Mouse (Mus musculus) monocyte, adult 5-6 weeks (primary cell): ENCODE results near the gene D10Jhu81e. TPM values are rescaled to one million over a fixed set of nuclear protein-coding genes. Genes with fewer than 3 reads are reported as not detected.
"Not testable (repeated sequence)": the region's sequence is repeated elsewhere in the genome, so short reads cannot be mapped to it uniquely, and the experiment has no call there.

Source experiments
- ATAC-seq: fragments of 153-309, 156-312 bp; replicated peaks from 2 replicates; pipeline ENCODE4 v1.8.0; 2017; ENCODE audit warnings: mild to moderate bottlenecking; ENCODE audit not compliant: low TSS enrichment, insufficient number of reproducible peaks, severe bottlenecking, poor library complexity, low FRiP score
- total RNA-seq: library from RNA; stranded (forward); fragments of 200-1000, 200-491, 200-594 nt; gene quantifications from 3 replicates; pipeline ENCODE4 v1.2.3, GENCODE M21; 2017

Gene D10Jhu81e
- total RNA-seq, 1 experiment from 2014 or later = 29.0 TPM

- no peak for ATAC-seq
These were observed 30.6 kb downstream of the D10Jhu81e start for GRCm38 (mm10) chr10:78138812-78139523.

- no peak for ATAC-seq
These were observed 32.4 kb downstream of the D10Jhu81e start for GRCm38 (mm10) chr10:78137191-78137590.

GRCm38 (mm10) chr10:78135947-78136346 is 33.6 kb downstream of the D10Jhu81e start:
- no peak for ATAC-seq

- peak; percentile 70 for ATAC-seq
These were observed 34.4 kb downstream of the D10Jhu81e start for GRCm38 (mm10) chr10:78134975-78135798.

GRCm38 (mm10) chr10:78134400-78134799 is 35.2 kb downstream of the D10Jhu81e start:
- ATAC-seq = no peak; the same call in 1 of the 2 replicates

- ATAC-seq = no peak
These were observed 39.6 kb downstream of the D10Jhu81e start for GRCm38 (mm10) chr10:78129998-78130397.

- no peak for ATAC-seq
These were observed 40.2 kb downstream of the D10Jhu81e start for GRCm38 (mm10) chr10:78129423-78129822.

- ATAC-seq = no peak
These were observed 40.9 kb downstream of the D10Jhu81e start for GRCm38 (mm10) chr10:78128647-78129046.

GRCm38 (mm10) chr10:78127931-78128330 is 41.7 kb downstream of the D10Jhu81e start:
- ATAC-seq = no peak

GRCm38 (mm10) chr10:78127046-78127870 is 42.3 kb downstream of the D10Jhu81e start:
- ATAC-seq = no peak

- ATAC-seq = no peak
These were observed 43.3 kb downstream of the D10Jhu81e start for GRCm38 (mm10) chr10:78126311-78126710.

- not testable (repeated sequence) for ATAC-seq
These were observed 44.5 kb downstream of the D10Jhu81e start for GRCm38 (mm10) chr10:78125061-78125460.

GRCm38 (mm10) chr10:78124137-78124536 is 45.4 kb downstream of the D10Jhu81e start:
- not testable (repeated sequence) for ATAC-seq

- no peak for ATAC-seq
These were observed 50.2 kb downstream of the D10Jhu81e start for GRCm38 (mm10) chr10:78119422-78119821.

GRCm38 (mm10) chr10:78115153-78115552 is 54.4 kb downstream of the D10Jhu81e start:
- ATAC-seq = no peak

- ATAC-seq = no peak
These were observed 55.0 kb downstream of the D10Jhu81e start for GRCm38 (mm10) chr10:78114521-78115092.
